Mouse (Mus musculus): ENCODE measurements around the gene Agpat1.

- peak; percentile 15; the same call in 1 of the 2 replicates for TF ChIP-seq CTCF (IDR thresholded peaks at IDR 0.05; ENCODE audit: borderline replicate concordance, control insufficient read depth, extremely low read depth, insufficient read depth, low read length, poor library complexity)
- TF ChIP-seq POLR2A (IDR thresholded peaks at IDR 0.05; ENCODE audit: control insufficient read depth, extremely low read depth, insufficient read depth, low read length, poor library complexity) = peak; percentile 70; the same call in 1 of the 2 replicates
Measured at GRCm38 (mm10) chr17:34605609-34606008, 1.5 kb downstream of the Agpat1 start.
